Mouse (Mus musculus): ENCODE data around the gene Bola2. TPM values are rescaled to one million over a fixed set of nuclear protein-coding genes. Genes with fewer than 3 reads are reported as not detected.

The Bola2 gene
- total RNA-seq (2015) (89.8 and 95.2 TPM in 2 replicates), total RNA-seq (2017) (168 and 218 TPM in 2 replicates)

- ATAC-seq (replicated peaks; ENCODE audit: poor library complexity), result peak; percentile 64
These were observed at the start of gene Bola2 for GRCm38 (mm10) chr7:126695210-126695611. TSS of gene Bola2 (plus strand) at chr7:126695401.

- no peak for ATAC-seq (replicated peaks; ENCODE audit: poor library complexity)
These were observed 49.5 kb upstream of the Bola2 start for GRCm38 (mm10) chr7:126645708-126646107.

- peak; percentile 36 for ATAC-seq (replicated peaks; ENCODE audit: poor library complexity)
These were observed 46.7 kb upstream of the Bola2 start for GRCm38 (mm10) chr7:126648486-126648885.

- peak; percentile 85 for ATAC-seq (replicated peaks; ENCODE audit: poor library complexity)
These were observed 45.8 kb upstream of the Bola2 start, which contains the start of gene Sgf29 for GRCm38 (mm10) chr7:126649231-126650051. TSS of gene Sgf29 (plus strand) at chr7:126649309.

- ATAC-seq (replicated peaks; ENCODE audit: poor library complexity), result no peak
These were observed 44.3 kb upstream of the Bola2 start for GRCm38 (mm10) chr7:126650852-126651251.

GRCm38 (mm10) chr7:126653991-126654390 is 41.2 kb upstream of the Bola2 start:
- ATAC-seq (replicated peaks; ENCODE audit: poor library complexity), result no peak

- ATAC-seq (replicated peaks; ENCODE audit: poor library complexity), result peak; percentile 88
These were observed 39.5 kb upstream of the Bola2 start for GRCm38 (mm10) chr7:126655695-126656094.

- no peak for ATAC-seq (replicated peaks; ENCODE audit: poor library complexity)
These were observed 37.7 kb upstream of the Bola2 start for GRCm38 (mm10) chr7:126657522-126657921.

- ATAC-seq (replicated peaks; ENCODE audit: poor library complexity), result no peak
These were observed 35.4 kb upstream of the Bola2 start for GRCm38 (mm10) chr7:126659771-126660170.

- ATAC-seq (replicated peaks; ENCODE audit: poor library complexity), result peak; percentile 22
These were observed 31.6 kb upstream of the Bola2 start for GRCm38 (mm10) chr7:126663646-126664045.

- no peak for ATAC-seq (replicated peaks; ENCODE audit: poor library complexity)
These were observed 29.9 kb upstream of the Bola2 start for GRCm38 (mm10) chr7:126665269-126665668.

- ATAC-seq (replicated peaks; ENCODE audit: poor library complexity), result peak; percentile 63
These were observed 27.6 kb upstream of the Bola2 start for GRCm38 (mm10) chr7:126667495-126668090.

- ATAC-seq (replicated peaks; ENCODE audit: poor library complexity), result no peak; the same call in 1 of the 2 replicates
These were observed 26.7 kb upstream of the Bola2 start for GRCm38 (mm10) chr7:126668452-126668851.

GRCm38 (mm10) chr7:126670152-126670551 is 25.0 kb upstream of the Bola2 start:
- no peak for ATAC-seq (replicated peaks; ENCODE audit: poor library complexity)

- no peak for ATAC-seq (replicated peaks; ENCODE audit: poor library complexity)
These were observed 23.1 kb upstream of the Bola2 start for GRCm38 (mm10) chr7:126672111-126672510.

GRCm38 (mm10) chr7:126675104-126675503 is 20.1 kb upstream of the Bola2 start:
- ATAC-seq (replicated peaks; ENCODE audit: poor library complexity), result no peak

- ATAC-seq (replicated peaks; ENCODE audit: poor library complexity), result no peak
These were observed 19.0 kb upstream of the Bola2 start, which contains the start of gene Sult1a1 for GRCm38 (mm10) chr7:126676207-126676606. TSS of gene Sult1a1 (minus strand) at chr7:126676432.

- ATAC-seq (replicated peaks; ENCODE audit: poor library complexity), result no peak
These were observed 18.5 kb upstream of the Bola2 start for GRCm38 (mm10) chr7:126676631-126677220.

- no peak for ATAC-seq (replicated peaks; ENCODE audit: poor library complexity)
These were observed 16.5 kb upstream of the Bola2 start for GRCm38 (mm10) chr7:126678545-126679341.

- ATAC-seq (replicated peaks; ENCODE audit: poor library complexity), result no peak
These were observed 15.5 kb upstream of the Bola2 start for GRCm38 (mm10) chr7:126679683-126680082.

GRCm38 (mm10) chr7:126681221-126681620 is 14.0 kb upstream of the Bola2 start:
- ATAC-seq (replicated peaks; ENCODE audit: poor library complexity), result no peak
